Mouse (Mus musculus) liver, embryonic 14.5 days (tissue): Measurements from ENCODE around the gene Slc25a29. TPM values are rescaled to one million over a fixed set of nuclear protein-coding genes. Genes with fewer than 3 reads are reported as not detected.
A peak's percentile ranks its signal among the peaks of the same experiment; 100 is the strongest.
"Not testable (repeated sequence)": the region's sequence is repeated elsewhere in the genome, so short reads cannot be mapped to it uniquely, and the experiment has no call there.

ENCODE experiments used
- ATAC-seq: fragments of 200-750 bp; cut with Nextera tagmentation; 2 replicates; pipeline ENCODE4 v1.8.0; 2017; ENCODE audit warnings: moderate number of reproducible peaks, mild to moderate bottlenecking, moderate library complexity; ENCODE audit not compliant: insufficient read depth
- DNase-seq, 3 experiments: peaks; one replicate each; pipeline ENCODE4 v3.0.0-alpha.2; 2012 to 2013; ENCODE audit warnings: low read depth in 3 of 3, low spot score in 3 of 3
- H3K27ac ChIP-seq: fragments of 300-500 bp; sonication (generic); 2 replicates; pipeline ENCODE4 v1.5.1; 2014; ENCODE audit warnings: moderate library complexity, mild to moderate bottlenecking, control low read depth, inconsistent platforms
- H3K27me3 ChIP-seq: fragments of 300-500 bp; sonication (generic); 2 replicates; pipeline ENCODE4 v1.6.1; 2014; ENCODE audit warnings: mild to moderate bottlenecking, low read length, moderate library complexity; ENCODE audit not compliant: control insufficient read depth, insufficient read depth
- H3K36me3 ChIP-seq: fragments of 300-500 bp; sonication (generic); replicated peaks from 2 replicates; pipeline ENCODE4 v1.6.1; 2014; ENCODE audit warnings: low read depth; ENCODE audit not compliant: control insufficient read depth, insufficient read depth
- H3K4me1 ChIP-seq, 2 experiments: fragments of 200-500 bp in 1 of 2; fragments of 300-500 bp in 1 of 2; sonication (generic) in 1 of 2; replicated peaks; 2 replicates each; pipeline ENCODE4 v1.6.1; 2012 to 2014; ENCODE audit warnings: antibody characterized with exemption in 1 of 2, inconsistent platforms in 1 of 2, low read length in 1 of 2; ENCODE audit not compliant: control insufficient read depth in 2 of 2, insufficient read depth in 2 of 2
- H3K4me2 ChIP-seq: fragments of 300-500 bp; sonication (generic); 2 replicates; pipeline ENCODE4 v1.6.1; 2014; ENCODE audit warnings: low read depth, mild to moderate bottlenecking, control low read depth, moderate library complexity
- H3K4me3 ChIP-seq, 2 experiments: fragments of 200-500 bp in 1 of 2; fragments of 300-500 bp in 1 of 2; sonication (generic) in 1 of 2; 2 replicates each; pipeline ENCODE4 v1.5.1; 2012 to 2014; ENCODE audit warnings: low read depth in 2 of 2, low read length in 2 of 2, mild to moderate bottlenecking in 2 of 2, control low read depth in 1 of 2, inconsistent platforms in 1 of 2, moderate library complexity in 1 of 2; ENCODE audit not compliant: insufficient read depth in 1 of 2
- H3K9ac ChIP-seq: fragments of 300-500 bp; sonication (generic); replicated peaks from 2 replicates; pipeline ENCODE4 v1.6.1; 2014; ENCODE audit warnings: mild to moderate bottlenecking, control low read depth, moderate library complexity
- H3K9me3 ChIP-seq: fragments of 300-500 bp; sonication (generic); 2 replicates; pipeline ENCODE4 v1.6.1; 2016; ENCODE audit warnings: low read length, mixed read lengths; ENCODE audit not compliant: control insufficient read depth
- CTCF ChIP-seq: IDR thresholded peaks from 2 replicates; pipeline ENCODE4 v1.5.1; 2016; ENCODE audit warnings: antibody characterized with exemption, low read depth, control low read depth
- EP300 ChIP-seq: IDR thresholded peaks from 2 replicates; pipeline ENCODE4 v1.6.1; 2016; ENCODE audit warnings: antibody characterized with exemption, low read depth
- WGBS: fragments of 180-500 bp; shearing (Covaris S2); extraction: QIAGEN DNeasy Blood & Tissue Kit; methylation state at CpG from one replicate; pipeline ENCODE4 v1.1.7; 2014; ENCODE audit not compliant: insufficient replicate concordance; 5-methylcytosine and 5-hydroxymethylcytosine counted together
- polyA plus RNA-seq, 2 experiments: library from polyadenylated mRNA; depleted of rRNA in 1 of 2; stranded (reverse) in 1 of 2; unstranded in 1 of 2; fragments of >200 nt; fragmentation: Nextera tagmentation in 1 of 2; extraction: Ambion mirVana in 1 of 2; gene quantifications; 2 replicates each; pipeline versions ENCODE4 v1.2.1 to v1.2.3; 2012 to 2014

The Slc25a29 gene
- polyA plus RNA-seq, 2 experiments, result 0.40 to 0.51 TPM

- Histone ChIP-seq H3K4me1 (peaks cover 0 to 16% of the 10 kb centered on the region in 2 experiments; a peak in 3 of 4 replicates), H3K27ac (no peak overlapping the region), H3K9ac (no peak overlapping the region), H3K4me3 (no peak overlapping the region), H3K27me3 (no peaks in the 10 kb centered on the region), H3K4me2 (no peak overlapping the region), H3K9me3 (no peaks in the 10 kb centered on the region), H3K36me3 (no peaks in the 10 kb centered on the region)
- WGBS, result 61% methylated on average over 8 of the region's 8 CpGs
- no peak for DNase-seq
- ATAC-seq, result peak; percentile 58
- TF ChIP-seq EP300, result 0 out of 2 replicates have a peak, but pooled peaks have one; percentile 10
- TF ChIP-seq CTCF, result no peak
Measured at GRCm38 (mm10) chr12:108850129-108850528, 14.4 kb upstream of the Slc25a29 start.

DNA sequence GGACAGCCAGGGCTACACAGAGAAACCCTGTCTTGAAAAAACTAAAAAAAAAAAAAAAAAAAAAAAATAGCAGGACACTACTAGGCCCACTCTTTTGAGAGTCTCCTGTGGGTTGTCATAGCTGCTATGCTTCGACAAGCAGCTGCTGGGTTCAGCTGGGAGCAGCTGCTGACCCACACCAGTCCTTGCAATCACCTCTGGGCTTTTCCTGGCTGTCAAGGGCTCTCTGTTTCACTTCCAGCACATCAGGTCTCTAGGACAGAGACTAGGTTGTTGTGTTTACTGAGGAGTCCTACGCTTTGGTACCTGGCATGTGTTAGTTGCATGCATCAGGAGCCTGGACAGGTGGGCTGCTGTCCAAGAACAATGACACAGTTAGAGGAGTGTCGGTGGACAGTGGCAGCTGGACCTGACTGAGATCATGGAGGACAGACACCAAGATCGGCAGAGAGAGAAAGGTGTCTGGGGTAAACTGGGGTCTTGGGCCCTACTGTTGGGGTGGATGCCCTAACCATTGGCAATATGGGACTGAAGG is 13.9 kb upstream of the Slc25a29 start:
- H3K36me3 ChIP-seq, result no peaks in the 10 kb centered on the region
- ATAC-seq (no peak), DNase-seq (no peak)
- H3K4me2 ChIP-seq, result no peak overlapping the region
- 71% methylated on average over 4 of the region's 4 CpGs for WGBS
- no peak overlapping the region for H3K27ac ChIP-seq
- no peak overlapping the region for H3K9ac ChIP-seq
- peaks cover 0 to 16% of the 10 kb centered on the region in 2 experiments; a peak in 3 of 4 replicates for H3K4me1 ChIP-seq
- no peak overlapping the region for H3K4me3 ChIP-seq
- H3K9me3 ChIP-seq, result no peaks in the 10 kb centered on the region
- TF ChIP-seq CTCF (no peak), EP300 (no peak)
- no peaks in the 10 kb centered on the region for H3K27me3 ChIP-seq

DNA sequence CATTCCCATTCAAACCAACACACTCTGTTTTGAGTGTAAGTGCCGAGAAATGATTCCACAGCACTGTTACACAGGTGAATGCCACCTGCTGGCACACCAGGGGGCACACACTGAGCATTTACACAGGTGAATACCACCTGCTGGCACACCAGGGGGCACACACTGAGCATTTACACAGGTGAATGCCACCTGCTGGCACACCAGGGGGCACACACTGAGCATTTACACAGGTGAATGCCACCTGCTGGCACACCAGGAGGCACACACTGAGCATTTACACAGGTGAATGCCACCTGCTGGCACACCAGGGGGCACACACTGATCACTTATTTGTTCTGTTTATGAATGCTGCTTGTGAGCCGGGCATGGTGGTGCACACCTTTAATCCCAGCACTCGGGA is 12.3 kb upstream of the Slc25a29 start:
- not testable (repeated sequence) for H3K9me3 ChIP-seq, ATAC-seq, H3K27ac ChIP-seq, DNase-seq, H3K9ac ChIP-seq, H3K36me3 ChIP-seq, H3K4me3 ChIP-seq, H3K27me3 ChIP-seq, H3K4me2 ChIP-seq
- peaks cover 0 to 16% of the 10 kb centered on the region in 2 experiments; a peak in 3 of 4 replicates for H3K4me1 ChIP-seq
- peak; percentile 50 for TF ChIP-seq CTCF
- WGBS, result 65% methylated on average over 3 of the region's 3 CpGs

DNA sequence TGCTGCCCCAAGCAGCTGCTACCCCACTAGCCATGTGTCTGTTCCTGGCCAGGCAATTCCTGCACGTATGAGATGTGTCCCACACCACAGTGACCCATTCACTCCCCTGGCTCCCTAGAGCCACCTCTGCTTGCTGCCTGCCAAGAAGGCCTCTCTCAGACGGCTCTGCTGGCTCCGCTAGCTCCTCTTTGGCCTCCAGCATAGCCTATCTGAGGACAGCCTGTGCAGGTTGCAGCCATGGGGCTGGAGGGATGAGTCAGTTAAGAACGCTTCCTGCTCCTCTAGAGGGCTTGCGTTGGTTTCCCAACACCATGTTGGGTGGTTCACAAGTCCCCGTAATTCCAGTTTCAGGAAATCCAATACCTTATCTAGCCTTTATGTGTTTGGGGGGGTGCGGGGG is 7.0 kb upstream of the Slc25a29 start:
- no peak for TF ChIP-seq EP300
- no peak for TF ChIP-seq CTCF
- DNase-seq, result no peak
- Histone ChIP-seq H3K4me3 (no peak overlapping the region), H3K4me2 (no peak overlapping the region), H3K27me3 (no peaks in the 10 kb centered on the region), H3K36me3 (no peaks in the 10 kb centered on the region; the same call in 1 of the 2 replicates), H3K27ac (no peak overlapping the region), H3K9me3 (no peaks in the 10 kb centered on the region), H3K4me1 (peaks cover 0 to 5% of the 10 kb centered on the region in 2 experiments; a peak in 3 of 4 replicates), H3K9ac (no peak overlapping the region)
- ATAC-seq, result no peak
- 64% methylated on average over 7 of the region's 7 CpGs for WGBS

GRCm38 (mm10) chr12:108841181-108841580 is 5.5 kb upstream of the Slc25a29 start:
- DNase-seq (no peak), ATAC-seq (no peak)
- Histone ChIP-seq H3K27me3 (no peaks in the 10 kb centered on the region), H3K27ac (no peak overlapping the region), H3K4me3 (no peak overlapping the region), H3K4me1 (peaks cover 6 to 13% of the 10 kb centered on the region in 2 experiments), H3K9me3 (no peaks in the 10 kb centered on the region), H3K36me3 (no peaks in the 10 kb centered on the region; the same call in 1 of the 2 replicates), H3K9ac (no peak overlapping the region), H3K4me2 (no peak overlapping the region)
- TF ChIP-seq CTCF (no peak), EP300 (no peak)
- WGBS, result 83% methylated on average over 6 of the region's 6 CpGs
